Mouse (Mus musculus): Measurements from ENCODE around the gene Kcnab3.

- TF ChIP-seq CTCF (IDR thresholded peaks at IDR 0.05; ENCODE audit: control insufficient read depth, insufficient read depth, insufficient read length) (no peak), MYOD1 (IDR thresholded peaks at IDR 0.05; ENCODE audit: control insufficient read depth, insufficient read length, low read depth) (no peak)
Observed at GRCm38 (mm10) chr11:69379600-69379999, 53.5 kb downstream of the Kcnab3 start.
